Mouse (Mus musculus): ENCODE measurements around the gene Inpp1.

GRCm38 (mm10) chr1:52795927-52796326, 21.6 kb downstream of the Inpp1 start:
- TF ChIP-seq POLR2A (IDR thresholded peaks at IDR 0.05; ENCODE audit: borderline replicate concordance, low read depth, low read length) (no peak), CTCF (IDR thresholded peaks at IDR 0.05; ENCODE audit: low read depth, low read length) (no peak)
